Mouse (Mus musculus): ENCODE measurements around the gene Zfp423.

Gene Zfp423

GRCm38 (mm10) chr8:87747142-87747541 is 212.3 kb downstream of the Zfp423 start:
- DNase-seq (ENCODE audit: low read depth, low spot score) = no peak

GRCm38 (mm10) chr8:87746072-87746471 is 213.3 kb downstream of the Zfp423 start:
- DNase-seq (ENCODE audit: low read depth, low spot score) = peak; percentile 59

- no peak for DNase-seq (ENCODE audit: low read depth, low spot score)
Measured at GRCm38 (mm10) chr8:87745125-87745698, 214.2 kb downstream of the Zfp423 start.

GRCm38 (mm10) chr8:87744556-87744955 is 214.8 kb downstream of the Zfp423 start:
- DNase-seq (ENCODE audit: low read depth, low spot score) = no peak

- DNase-seq (ENCODE audit: low read depth, low spot score) = no peak
Measured at GRCm38 (mm10) chr8:87742016-87742415, 217.4 kb downstream of the Zfp423 start.

- DNase-seq (ENCODE audit: low read depth, low spot score) = no peak
Measured at GRCm38 (mm10) chr8:87740946-87741530, 218.4 kb downstream of the Zfp423 start.

GRCm38 (mm10) chr8:87737900-87738299 is 221.5 kb downstream of the Zfp423 start:
- no peak for DNase-seq (ENCODE audit: low read depth, low spot score)

GRCm38 (mm10) chr8:87734902-87735301 is 224.5 kb downstream of the Zfp423 start:
- DNase-seq (ENCODE audit: low read depth, low spot score) = no peak

- no peak for DNase-seq (ENCODE audit: low read depth, low spot score)
Measured at GRCm38 (mm10) chr8:87734496-87734895, 224.9 kb downstream of the Zfp423 start.

GRCm38 (mm10) chr8:87731062-87731461 is 228.3 kb downstream of the Zfp423 start:
- DNase-seq (ENCODE audit: low read depth, low spot score) = no peak

- no peak for DNase-seq (ENCODE audit: low read depth, low spot score)
Measured at GRCm38 (mm10) chr8:87723015-87723414, 236.4 kb downstream of the Zfp423 start.

- DNase-seq (ENCODE audit: low read depth, low spot score) = no peak
Measured at GRCm38 (mm10) chr8:87719137-87719815, 240.1 kb downstream of the Zfp423 start.

GRCm38 (mm10) chr8:87717445-87717844 is 241.9 kb downstream of the Zfp423 start:
- no peak for DNase-seq (ENCODE audit: low read depth, low spot score)

GRCm38 (mm10) chr8:87716726-87717248 is 242.6 kb downstream of the Zfp423 start:
- no peak for DNase-seq (ENCODE audit: low read depth, low spot score)

GRCm38 (mm10) chr8:87715731-87716682 is 243.4 kb downstream of the Zfp423 start:
- DNase-seq (ENCODE audit: low read depth, low spot score) = peak; percentile 86

GRCm38 (mm10) chr8:87713946-87714345 is 245.4 kb downstream of the Zfp423 start:
- no peak for DNase-seq (ENCODE audit: low read depth, low spot score)

- no peak for DNase-seq (ENCODE audit: low read depth, low spot score)
Measured at GRCm38 (mm10) chr8:87711955-87712354, 247.4 kb downstream of the Zfp423 start.

GRCm38 (mm10) chr8:87708127-87708637 is 251.2 kb downstream of the Zfp423 start:
- DNase-seq (ENCODE audit: low read depth, low spot score) = peak; percentile 32

GRCm38 (mm10) chr8:87707176-87707575 is 252.2 kb downstream of the Zfp423 start:
- no peak for DNase-seq (ENCODE audit: low read depth, low spot score)

- DNase-seq (ENCODE audit: low read depth, low spot score) = no peak
Measured at GRCm38 (mm10) chr8:87704756-87705155, 254.6 kb downstream of the Zfp423 start.

- DNase-seq (ENCODE audit: low read depth, low spot score) = no peak
Measured at GRCm38 (mm10) chr8:87702790-87703311, 256.5 kb downstream of the Zfp423 start.
